Mouse (Mus musculus) liver, embryonic 14.5 days (tissue): ENCODE measurements around the gene Zfp322a.

Experiments
- CTCF ChIP-seq: IDR thresholded peaks from 2 replicates; pipeline ENCODE4 v1.5.1; 2016; ENCODE audit warnings: antibody characterized with exemption, low read depth, control low read depth
- EP300 ChIP-seq: IDR thresholded peaks from 2 replicates; pipeline ENCODE4 v1.6.1; 2016; ENCODE audit warnings: antibody characterized with exemption, low read depth

DNA sequence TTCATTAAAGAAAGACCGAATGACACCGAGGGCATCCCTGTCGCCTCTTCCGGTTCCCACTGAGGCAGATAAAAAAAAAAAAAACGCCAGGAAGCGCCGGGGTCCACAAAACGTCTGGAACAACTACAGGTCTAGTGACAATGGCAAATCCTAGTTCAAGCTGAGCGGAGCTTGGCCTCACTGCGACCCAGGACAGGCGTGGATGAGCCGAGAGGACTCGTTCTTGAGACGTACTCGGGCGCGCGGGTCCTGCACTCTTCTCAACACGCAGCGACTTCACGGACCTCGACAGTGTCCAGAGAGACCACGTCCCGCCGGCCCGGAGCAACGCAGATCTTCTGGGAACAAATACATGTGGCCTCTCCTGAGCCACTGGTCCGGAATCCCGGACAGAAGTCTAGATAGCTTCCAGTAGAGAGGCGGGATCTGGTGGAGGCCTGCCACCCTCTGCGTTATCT lies 27.3 kb upstream of the Zfp322a start:
- TF ChIP-seq EP300 (no peak), CTCF (no peak)
